Mouse (Mus musculus): ENCODE data around the gene Spindoc. TPM values are rescaled to one million over a fixed set of nuclear protein-coding genes. Genes with fewer than 3 reads are reported as not detected.
"Not testable (repeated sequence)": the region's sequence is repeated elsewhere in the genome, so short reads cannot be mapped to it uniquely, and the experiment has no call there.

Spindoc gene
- polyA plus RNA-seq, 1 experiment from 2014 or later = 41.9 TPM

- Histone ChIP-seq H3K27me3 (peaks cover 5% of the 10 kb centered on the region; the same call in 1 of the 2 replicates), H3K36me3 (replicated peaks) (peaks cover 42% of the 10 kb centered on the region), H3K4me1 (peaks cover 66% of the 10 kb centered on the region), H3K9me3 (no peaks in the 10 kb centered on the region), H3K9ac (peak overlapping the region; percentile 99), H3K27ac (peak overlapping the region; percentile 98), H3K4me2 (peak overlapping the region; percentile 74), H3K4me3 (replicated peaks) (peak overlapping the region; percentile 95)
- ATAC-seq (ENCODE audit: low FRiP score) = no peak
- 30% methylated on average over 6 of the region's 6 CpGs for WGBS
Observed at GRCm38 (mm10) chr19:7419134-7419533, 36.3 kb upstream of the Spindoc start.

- Histone ChIP-seq H3K36me3 (replicated peaks) (peaks cover 34% of the 10 kb centered on the region), H3K4me3 (replicated peaks) (peak overlapping the region; percentile 95), H3K27ac (peak overlapping the region; percentile 98), H3K4me2 (peak overlapping the region; percentile 74), H3K9ac (peak overlapping the region; percentile 99), H3K4me1 (peaks cover 57% of the 10 kb centered on the region), H3K9me3 (no peaks in the 10 kb centered on the region), H3K27me3 (peaks cover 5% of the 10 kb centered on the region; the same call in 1 of the 2 replicates)
- peak; percentile 67 for ATAC-seq (ENCODE audit: low FRiP score)
- under 1% methylated on average over 58 of the region's 59 CpGs for WGBS
Observed at GRCm38 (mm10) chr19:7417911-7418849, 35.4 kb upstream of the Spindoc start.

- peaks cover 46% of the 10 kb centered on the region for H3K4me1 ChIP-seq
- H3K27me3 ChIP-seq = peaks cover 5% of the 10 kb centered on the region; the same call in 1 of the 2 replicates
- H3K4me3 ChIP-seq (replicated peaks) = peak within 1 kb of the TSS; percentile 95
- peaks cover 23% of the 10 kb centered on the region for H3K36me3 ChIP-seq (replicated peaks)
- under 1% methylated on average over 83 of the region's 107 CpGs for WGBS
- H3K27ac ChIP-seq = peak within 1 kb of the TSS; percentile 98
- H3K4me2 ChIP-seq = peak within 1 kb of the TSS; percentile 77
- ATAC-seq (ENCODE audit: low FRiP score) = peak; percentile 74
- H3K9me3 ChIP-seq = no peaks in the 10 kb centered on the region
- peak within 1 kb of the TSS; percentile 99 for H3K9ac ChIP-seq
Observed at GRCm38 (mm10) chr19:7416834-7417735, 34.3 kb upstream of the Spindoc start, which contains the start of gene 2700081O15Rik. Gene 2700081O15Rik (plus strand): TSS chr19:7417625.

GRCm38 (mm10) chr19:7415916-7416833, 33.4 kb upstream of the Spindoc start:
- Histone ChIP-seq H3K27me3 (peaks cover 5% of the 10 kb centered on the region; the same call in 1 of the 2 replicates), H3K4me3 (replicated peaks) (peak overlapping the region; percentile 95), H3K36me3 (replicated peaks) (peaks cover 14% of the 10 kb centered on the region), H3K4me2 (peak overlapping the region; percentile 77), H3K9me3 (no peaks in the 10 kb centered on the region), H3K4me1 (peaks cover 37% of the 10 kb centered on the region), H3K27ac (peak overlapping the region; percentile 98), H3K9ac (peak overlapping the region; percentile 99)
- WGBS = 35% methylated on average over 22 of the region's 22 CpGs
- no peak for ATAC-seq (ENCODE audit: low FRiP score)

GRCm38 (mm10) chr19:7412361-7412760, 29.6 kb upstream of the Spindoc start:
- Histone ChIP-seq H3K9me3 (0 out of 2 replicates have a peak, but pooled peaks cover 4% of the 10 kb centered on the region), H3K36me3 (replicated peaks) (no peaks in the 10 kb centered on the region), H3K27ac (no peak overlapping the region), H3K4me1 (peaks cover 11% of the 10 kb centered on the region), H3K9ac (no peak overlapping the region), H3K4me2 (no peak overlapping the region), H3K27me3 (peaks cover 5% of the 10 kb centered on the region; the same call in 1 of the 2 replicates), H3K4me3 (replicated peaks) (no peak overlapping the region)
- no peak for ATAC-seq (ENCODE audit: low FRiP score)
- 64% methylated on average over 2 of the region's 2 CpGs for WGBS

- H3K4me3 ChIP-seq (replicated peaks) = no peak overlapping the region
- 81% methylated on average over 9 of the region's 9 CpGs for WGBS
- ATAC-seq (ENCODE audit: low FRiP score) = no peak
Observed at GRCm38 (mm10) chr19:7404623-7405229, 21.9 kb upstream of the Spindoc start.

GRCm38 (mm10) chr19:7400635-7401034, 17.8 kb upstream of the Spindoc start:
- ATAC-seq (ENCODE audit: low FRiP score) = no peak
- no peak overlapping the region for H3K4me2 ChIP-seq
- H3K4me1 ChIP-seq = no peaks in the 10 kb centered on the region
- peaks cover 11% of the 10 kb centered on the region for H3K27me3 ChIP-seq
- WGBS = 77% methylated on average over 11 of the region's 11 CpGs
- H3K27ac ChIP-seq = no peak overlapping the region
- H3K9me3 ChIP-seq = no peaks in the 10 kb centered on the region
- H3K9ac ChIP-seq = no peak overlapping the region
- H3K4me3 ChIP-seq (replicated peaks) = no peak overlapping the region
- H3K36me3 ChIP-seq (replicated peaks) = no peaks in the 10 kb centered on the region

More at GRCm38 (mm10) chr19:7404623-7405229, 21.9 kb upstream of the Spindoc start:
- H3K36me3 ChIP-seq (replicated peaks) = no peaks in the 10 kb centered on the region
- H3K27ac ChIP-seq = no peak overlapping the region
- H3K27me3 ChIP-seq = peaks cover 7% of the 10 kb centered on the region
- H3K4me1 ChIP-seq = no peaks in the 10 kb centered on the region
- H3K9me3 ChIP-seq = 0 out of 2 replicates have a peak, but pooled peaks cover 4% of the 10 kb centered on the region
- H3K4me2 ChIP-seq = no peak overlapping the region
- no peak overlapping the region for H3K9ac ChIP-seq

GRCm38 (mm10) chr19:7398898-7399297, 16.1 kb upstream of the Spindoc start:
- H3K27me3 ChIP-seq = peaks cover 11% of the 10 kb centered on the region
- H3K4me2 ChIP-seq; ATAC-seq (ENCODE audit: low FRiP score); H3K36me3 ChIP-seq (replicated peaks); H3K9ac ChIP-seq; H3K4me1 ChIP-seq; H3K9me3 ChIP-seq; H3K4me3 ChIP-seq (replicated peaks); H3K27ac ChIP-seq: not testable (repeated sequence)
- 34% methylated on average over 24 of the region's 24 CpGs for WGBS

- H3K4me1 ChIP-seq; ATAC-seq (ENCODE audit: low FRiP score); H3K4me2 ChIP-seq; H3K27ac ChIP-seq; H3K9ac ChIP-seq; H3K9me3 ChIP-seq; H3K36me3 ChIP-seq (replicated peaks); H3K4me3 ChIP-seq (replicated peaks): not testable (repeated sequence)
- peaks cover 11% of the 10 kb centered on the region for H3K27me3 ChIP-seq
- WGBS = 90% methylated on average over 9 of the region's 10 CpGs
Observed at GRCm38 (mm10) chr19:7396867-7397826, 14.4 kb upstream of the Spindoc start.

GRCm38 (mm10) chr19:7388488-7388887, 5.7 kb upstream of the Spindoc start:
- H3K9me3 ChIP-seq = peaks cover 11% of the 10 kb centered on the region; the same call in 1 of the 2 replicates
- H3K27me3 ChIP-seq = no peaks in the 10 kb centered on the region
- ATAC-seq (ENCODE audit: low FRiP score) = no peak
- no peak overlapping the region for H3K4me2 ChIP-seq
- H3K36me3 ChIP-seq (replicated peaks) = peaks cover 3% of the 10 kb centered on the region; the same call in 1 of the 2 replicates
- H3K27ac ChIP-seq = no peak overlapping the region
- 88% methylated on average over 6 of the region's 6 CpGs for WGBS
- H3K4me1 ChIP-seq = peaks cover 16% of the 10 kb centered on the region
- H3K4me3 ChIP-seq (replicated peaks) = no peak overlapping the region
- no peak overlapping the region for H3K9ac ChIP-seq
